Mouse (Mus musculus): Measurements from ENCODE around the gene Frmd4b. TPM values are rescaled to one million over a fixed set of nuclear protein-coding genes. Genes with fewer than 3 reads are reported as not detected.
"Not testable (repeated sequence)": the region's sequence is repeated elsewhere in the genome, so short reads cannot be mapped to it uniquely, and the experiment has no call there.

Frmd4b gene
- polyA plus RNA-seq, 1 experiment from 2014 or later: 16.9 TPM

GRCm38 (mm10) chr6:97396351-97396956 is 220.9 kb downstream of the Frmd4b start:
- H3K36me3 ChIP-seq (replicated peaks): no peaks in the 10 kb centered on the region
- no peak overlapping the region for H3K4me3 ChIP-seq
- no peaks in the 10 kb centered on the region for H3K27me3 ChIP-seq (replicated peaks; ENCODE audit: low read depth, poor library complexity, severe bottlenecking)
- peaks cover 32% of the 10 kb centered on the region for H3K4me1 ChIP-seq
- DNase-seq (ENCODE audit: low spot score): no peak
- WGBS: 27% methylated on average over 9 of the region's 9 CpGs
- H3K9me3 ChIP-seq: no peaks in the 10 kb centered on the region
- H3K27ac ChIP-seq (replicated peaks): peak overlapping the region; percentile 52

DNA sequence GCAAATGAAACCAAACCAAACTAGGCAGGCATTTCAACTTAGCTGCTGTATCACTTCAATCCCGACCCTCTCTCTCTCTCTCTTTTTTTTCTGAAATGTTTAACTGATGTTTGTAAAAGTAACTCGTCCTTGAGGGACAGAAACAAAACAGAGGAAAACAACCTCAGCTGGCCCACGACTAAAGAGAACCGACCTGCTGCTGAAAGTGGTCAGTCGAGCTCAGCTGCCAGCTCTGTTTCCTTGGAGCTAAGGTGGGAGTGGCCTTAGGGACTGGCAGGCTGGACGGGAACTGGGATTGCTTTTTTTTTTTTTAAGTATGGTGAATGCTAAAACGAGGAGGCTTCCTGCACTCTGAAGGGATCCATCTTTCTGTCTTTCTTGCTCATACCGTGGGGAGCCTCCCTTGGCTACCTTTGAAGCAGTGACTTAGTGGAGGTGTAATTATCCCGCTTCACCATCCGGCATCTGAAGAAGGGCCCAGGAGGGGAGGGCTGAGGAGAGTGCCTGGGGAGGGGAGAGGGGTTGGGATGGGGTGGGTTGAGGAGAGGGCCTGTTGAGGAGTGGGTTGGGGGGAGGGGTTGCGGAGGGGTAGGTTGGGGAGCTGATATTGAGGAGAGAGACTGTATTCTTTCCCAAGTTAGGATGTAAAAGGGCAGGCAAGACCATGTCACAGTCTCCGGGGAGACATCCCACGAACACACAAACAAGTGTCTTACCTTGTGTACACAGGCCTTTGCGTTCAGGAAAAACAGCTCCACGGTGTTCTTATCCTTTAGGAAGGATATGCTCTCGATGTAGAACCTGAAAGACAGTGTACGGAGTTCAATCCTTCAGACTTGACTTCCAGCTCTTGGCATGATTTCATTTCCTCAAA is 221.6 kb downstream of the Frmd4b start:
- Histone ChIP-seq H3K36me3 (replicated peaks) (no peaks in the 10 kb centered on the region), H3K9me3 (no peaks in the 10 kb centered on the region), H3K4me3 (peak overlapping the region; percentile 33; the same call in 1 of the 2 replicates), H3K27me3 (replicated peaks; ENCODE audit: low read depth, poor library complexity, severe bottlenecking) (no peaks in the 10 kb centered on the region), H3K27ac (replicated peaks) (peak overlapping the region; percentile 52), H3K4me1 (peaks cover 32% of the 10 kb centered on the region)
- DNase-seq (ENCODE audit: low spot score): peak; percentile 26
- WGBS: 14% methylated on average over 17 of the region's 17 CpGs

- WGBS: 43% methylated on average over 12 of the region's 12 CpGs
- DNase-seq (ENCODE audit: low spot score): no peak
Measured at GRCm38 (mm10) chr6:97394473-97395075, 222.8 kb downstream of the Frmd4b start.

DNA sequence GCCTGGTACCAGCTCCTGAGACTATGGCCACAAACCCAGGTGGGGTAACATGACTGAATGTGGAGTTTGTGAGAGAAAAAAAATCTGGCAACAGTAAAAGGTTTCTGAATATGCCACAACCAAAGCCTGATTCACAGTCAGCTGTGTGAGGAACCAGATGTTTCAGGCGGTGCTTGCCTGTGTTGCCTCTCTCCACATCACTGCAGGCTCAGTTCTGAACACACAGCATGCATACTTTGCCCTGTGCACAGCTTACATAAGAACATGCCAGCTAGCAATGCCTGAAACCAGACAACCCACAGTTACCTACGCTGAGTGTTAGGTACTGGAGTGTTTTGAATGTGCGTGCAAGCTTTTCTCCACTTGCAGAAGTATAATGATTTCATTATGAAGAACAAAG is 224.4 kb downstream of the Frmd4b start:
- Histone ChIP-seq H3K4me3 (no peak overlapping the region), H3K36me3 (replicated peaks) (no peaks in the 10 kb centered on the region), H3K9me3 (no peaks in the 10 kb centered on the region), H3K27ac (replicated peaks) (no peak overlapping the region), H3K4me1 (peaks cover 30% of the 10 kb centered on the region), H3K27me3 (replicated peaks; ENCODE audit: low read depth, poor library complexity, severe bottlenecking) (no peaks in the 10 kb centered on the region)
- no peak for DNase-seq (ENCODE audit: low spot score)
- WGBS: 89% methylated on average over 3 of the region's 3 CpGs

More at GRCm38 (mm10) chr6:97394473-97395075, 222.8 kb downstream of the Frmd4b start:
- H3K4me1 ChIP-seq: peaks cover 30% of the 10 kb centered on the region
- H3K27ac ChIP-seq (replicated peaks): 0 out of 2 replicates have a peak overlapping the region, but pooled peaks have one; percentile 30
- no peaks in the 10 kb centered on the region for H3K9me3 ChIP-seq
- H3K27me3 ChIP-seq (replicated peaks; ENCODE audit: low read depth, poor library complexity, severe bottlenecking): no peaks in the 10 kb centered on the region
- no peak overlapping the region for H3K4me3 ChIP-seq
- H3K36me3 ChIP-seq (replicated peaks): no peaks in the 10 kb centered on the region

DNA sequence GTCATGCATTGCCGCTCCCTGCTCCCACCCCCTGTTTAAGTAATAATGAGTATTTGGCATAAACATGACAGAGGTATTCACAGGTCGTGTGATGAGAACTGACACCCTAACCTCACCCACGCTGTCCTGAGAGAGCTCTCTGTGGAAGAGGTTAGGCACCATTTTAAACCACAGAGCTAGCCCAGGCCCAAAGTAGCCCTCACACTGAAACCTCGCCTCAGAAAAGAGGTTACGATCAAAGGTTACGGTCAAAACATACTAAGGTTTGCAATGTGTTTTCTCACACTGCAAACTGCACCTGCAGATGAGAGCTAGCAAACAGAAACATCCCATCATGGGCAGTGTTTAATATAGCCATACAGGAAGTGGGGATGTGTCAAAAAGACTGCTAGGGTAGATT is 230.0 kb downstream of the Frmd4b start:
- DNase-seq (ENCODE audit: low spot score): no peak
- Histone ChIP-seq H3K4me1 (no peaks in the 10 kb centered on the region), H3K36me3 (replicated peaks) (no peaks in the 10 kb centered on the region), H3K4me3 (no peak overlapping the region), H3K27me3 (replicated peaks; ENCODE audit: low read depth, poor library complexity, severe bottlenecking) (no peaks in the 10 kb centered on the region), H3K27ac (replicated peaks) (no peak overlapping the region), H3K9me3 (no peaks in the 10 kb centered on the region)
- WGBS: 85% methylated on average over 6 of the region's 6 CpGs

DNA sequence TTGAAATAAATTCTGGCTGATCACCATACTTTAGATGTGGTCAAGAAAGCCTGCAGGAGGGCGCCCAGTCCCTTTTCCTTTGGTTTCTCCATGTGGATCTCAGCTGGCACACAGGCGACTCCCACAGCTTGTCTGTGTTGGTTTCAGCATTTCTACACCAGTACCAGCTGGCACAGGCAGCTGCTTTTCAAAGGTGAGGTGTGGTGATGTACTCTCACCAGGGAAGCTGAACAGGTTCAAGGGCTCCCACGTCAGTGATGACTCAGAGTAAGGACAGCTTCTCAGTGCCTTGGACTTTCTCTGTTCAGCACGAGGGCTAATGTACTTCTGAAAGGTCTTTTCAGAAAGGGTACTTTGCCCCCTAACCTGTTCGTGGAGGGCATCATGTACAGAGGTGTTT is 232.4 kb downstream of the Frmd4b start:
- Histone ChIP-seq H3K9me3 (no peaks in the 10 kb centered on the region), H3K27ac (replicated peaks) (no peak overlapping the region), H3K4me1 (no peaks in the 10 kb centered on the region), H3K27me3 (replicated peaks; ENCODE audit: low read depth, poor library complexity, severe bottlenecking) (no peaks in the 10 kb centered on the region), H3K36me3 (replicated peaks) (no peaks in the 10 kb centered on the region), H3K4me3 (no peak overlapping the region)
- 78% methylated on average over 5 of the region's 5 CpGs for WGBS
- no peak for DNase-seq (ENCODE audit: low spot score)

DNA sequence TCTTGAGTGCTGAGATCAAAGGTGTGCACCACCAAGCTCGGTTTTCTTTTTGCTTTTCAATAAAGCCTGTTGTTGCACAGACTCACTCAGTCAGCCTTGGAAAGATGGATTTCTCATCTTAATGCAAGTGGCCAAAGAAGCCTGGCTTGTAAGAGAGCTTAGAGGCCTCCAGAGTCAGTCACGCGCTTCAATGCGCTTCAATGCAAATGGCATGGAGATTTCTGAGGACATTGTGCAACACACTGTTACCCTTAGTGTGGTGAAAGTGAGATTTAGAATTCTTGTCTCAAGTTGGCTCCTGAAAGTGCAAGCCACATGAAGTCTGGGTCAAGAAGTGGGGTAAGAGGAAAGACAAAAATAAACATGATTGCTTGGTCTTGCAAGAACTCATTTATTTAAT is 236.1 kb downstream of the Frmd4b start:
- H3K4me1 ChIP-seq: no peaks in the 10 kb centered on the region
- H3K4me3 ChIP-seq: no peak overlapping the region
- H3K27me3 ChIP-seq (replicated peaks; ENCODE audit: low read depth, poor library complexity, severe bottlenecking): no peaks in the 10 kb centered on the region
- H3K27ac ChIP-seq (replicated peaks): no peak overlapping the region
- DNase-seq (ENCODE audit: low spot score): no peak
- 82% methylated on average over 4 of the region's 4 CpGs for WGBS
- H3K9me3 ChIP-seq: no peaks in the 10 kb centered on the region
- no peaks in the 10 kb centered on the region for H3K36me3 ChIP-seq (replicated peaks)

GRCm38 (mm10) chr6:97370947-97371346 is 246.4 kb downstream of the Frmd4b start:
- DNase-seq (ENCODE audit: low spot score): no peak
- Histone ChIP-seq H3K9me3 (no peaks in the 10 kb centered on the region), H3K27ac (replicated peaks) (no peak overlapping the region), H3K36me3 (replicated peaks) (no peaks in the 10 kb centered on the region), H3K4me3 (no peak overlapping the region), H3K4me1 (peaks cover 10% of the 10 kb centered on the region), H3K27me3 (replicated peaks; ENCODE audit: low read depth, poor library complexity, severe bottlenecking) (no peaks in the 10 kb centered on the region)
- WGBS: 55% methylated on average over 2 of the region's 2 CpGs

GRCm38 (mm10) chr6:97370460-97370859 is 246.9 kb downstream of the Frmd4b start:
- Histone ChIP-seq H3K4me3 (no peak overlapping the region), H3K27me3 (replicated peaks; ENCODE audit: low read depth, poor library complexity, severe bottlenecking) (no peaks in the 10 kb centered on the region), H3K36me3 (replicated peaks) (no peaks in the 10 kb centered on the region), H3K4me1 (peaks cover 10% of the 10 kb centered on the region), H3K27ac (replicated peaks) (no peak overlapping the region), H3K9me3 (no peaks in the 10 kb centered on the region)
- no peak for DNase-seq (ENCODE audit: low spot score)
- WGBS: 82% methylated on average over 1 of the region's 1 CpGs

- Histone ChIP-seq H3K27ac (replicated peaks) (no peak overlapping the region), H3K4me1 (peaks cover 5% of the 10 kb centered on the region; the same call in 1 of the 2 replicates), H3K9me3 (no peaks in the 10 kb centered on the region; the same call in 1 of the 2 replicates), H3K27me3 (replicated peaks; ENCODE audit: low read depth, poor library complexity, severe bottlenecking) (no peaks in the 10 kb centered on the region), H3K4me3 (no peak overlapping the region), H3K36me3 (replicated peaks) (no peaks in the 10 kb centered on the region)
- no peak for DNase-seq (ENCODE audit: low spot score)
- WGBS: 80% methylated on average over 2 of the region's 2 CpGs
Measured at GRCm38 (mm10) chr6:97363846-97364245, 253.5 kb downstream of the Frmd4b start.

DNA sequence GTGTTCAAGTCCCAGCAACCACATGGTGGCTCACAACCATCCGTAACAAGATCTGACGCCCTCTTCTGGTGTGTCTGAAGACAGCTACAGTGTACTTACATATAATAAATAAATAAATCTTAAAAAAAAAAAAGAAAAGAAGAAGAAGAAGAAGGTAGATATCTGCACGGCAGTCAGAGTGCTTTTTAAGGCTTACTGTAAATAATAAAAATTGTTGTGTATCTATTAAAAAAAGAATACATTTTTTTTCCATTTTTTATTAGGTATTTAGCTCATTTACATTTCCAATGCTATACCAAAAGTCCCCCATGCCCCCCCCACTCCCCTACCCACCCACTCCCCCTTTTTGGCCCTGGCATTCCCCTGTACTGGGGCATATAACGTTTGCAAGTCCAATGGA is 259.7 kb downstream of the Frmd4b start:
- WGBS: 95% methylated on average over 4 of the region's 4 CpGs
- not testable (repeated sequence) for H3K27me3 ChIP-seq (replicated peaks; ENCODE audit: low read depth, poor library complexity, severe bottlenecking); H3K4me3 ChIP-seq; H3K9me3 ChIP-seq; H3K36me3 ChIP-seq (replicated peaks); H3K27ac ChIP-seq (replicated peaks); DNase-seq (ENCODE audit: low spot score)
- peaks cover 40% of the 10 kb centered on the region for H3K4me1 ChIP-seq

GRCm38 (mm10) chr6:97356612-97357011 is 260.7 kb downstream of the Frmd4b start:
- no peaks in the 10 kb centered on the region; the same call in 1 of the 2 replicates for H3K9me3 ChIP-seq
- H3K27ac ChIP-seq (replicated peaks): no peak overlapping the region
- no peaks in the 10 kb centered on the region for H3K36me3 ChIP-seq (replicated peaks)
- peaks cover 50% of the 10 kb centered on the region for H3K4me1 ChIP-seq
- peaks cover 9% of the 10 kb centered on the region for H3K27me3 ChIP-seq (replicated peaks; ENCODE audit: low read depth, poor library complexity, severe bottlenecking)
- H3K4me3 ChIP-seq: no peak overlapping the region
- DNase-seq (ENCODE audit: low spot score): peak; percentile 50
- WGBS: 49% methylated on average over 7 of the region's 7 CpGs

Measured in embryonic facial prominence, embryonic 10.5 days (tissue).